Mouse (Mus musculus): ENCODE results near the gene 1700023F06Rik. TPM values are rescaled to one million over a fixed set of nuclear protein-coding genes. Genes with fewer than 3 reads are reported as not detected.

Gene 1700023F06Rik
- polyA plus RNA-seq, 1 experiment from 2014 or later: not detected

- peak overlapping the region; percentile 58 for H3K4me2 ChIP-seq
- peak overlapping the region; percentile 22 for H3K4me3 ChIP-seq (ENCODE audit: low read depth, low read length)
- no peak overlapping the region for H3K9ac ChIP-seq (ENCODE audit: low read depth, low read length)
- no peaks in the 10 kb centered on the region for H3K9me3 ChIP-seq (replicated peaks; ENCODE audit: control insufficient read depth, low read length)
- no peak; the same call in 1 of the 2 replicates for ATAC-seq (replicated peaks; ENCODE audit: insufficient number of reproducible peaks, low FRiP score, low TSS enrichment)
- H3K27ac ChIP-seq (ENCODE audit: low read depth, low read length): no peak overlapping the region
- H3K4me1 ChIP-seq (ENCODE audit: control insufficient read depth, insufficient read depth, low read length): 0 out of 2 replicates have a peak, but pooled peaks cover 5% of the 10 kb centered on the region
- 16% methylated on average over 28 of the region's 28 CpGs for WGBS (ENCODE audit: insufficient replicate concordance)
- H3K36me3 ChIP-seq (ENCODE audit: control insufficient read depth, insufficient read depth, low read length): no peaks in the 10 kb centered on the region
- peaks cover 79% of the 10 kb centered on the region for H3K27me3 ChIP-seq (ENCODE audit: control insufficient read depth, insufficient read depth, low read length)
Observed at GRCm38 (mm10) chr11:103192230-103192955, 16.0 kb downstream of the 1700023F06Rik start.

DNA sequence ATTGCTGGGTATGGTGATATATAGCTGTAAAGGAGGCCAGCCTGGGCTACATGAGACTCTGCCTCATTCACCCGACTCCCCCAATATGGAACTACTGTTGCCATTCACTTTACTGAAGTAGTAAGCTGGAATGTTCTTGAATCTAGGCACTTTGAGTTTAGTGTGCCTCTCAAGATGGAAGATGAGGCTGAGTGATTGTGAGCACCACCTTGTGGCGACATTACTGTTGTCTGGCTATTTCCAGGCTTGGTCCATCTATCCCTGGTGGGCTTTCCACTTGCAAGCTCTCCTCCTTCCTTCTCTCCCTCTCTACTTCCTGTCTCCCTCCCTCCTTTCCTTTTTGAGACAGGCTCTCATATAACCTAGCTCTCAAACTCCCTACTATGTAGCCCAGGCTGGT lies 23.5 kb downstream of the 1700023F06Rik start:
- Histone ChIP-seq H3K9me3 (replicated peaks; ENCODE audit: control insufficient read depth, low read length) (no peaks in the 10 kb centered on the region), H3K4me1 (ENCODE audit: control insufficient read depth, insufficient read depth, low read length) (no peaks in the 10 kb centered on the region), H3K9ac (ENCODE audit: low read depth, low read length) (no peak overlapping the region), H3K27ac (ENCODE audit: low read depth, low read length) (no peak overlapping the region), H3K27me3 (ENCODE audit: control insufficient read depth, insufficient read depth, low read length) (peaks cover 15% of the 10 kb centered on the region), H3K4me2 (no peak overlapping the region), H3K36me3 (ENCODE audit: control insufficient read depth, insufficient read depth, low read length) (no peaks in the 10 kb centered on the region), H3K4me3 (ENCODE audit: low read depth, low read length) (no peak overlapping the region)
- whole genome bisulfite sequencing (ENCODE audit: insufficient replicate concordance): 29% methylated on average over 2 of the region's 2 CpGs
- no peak for ATAC-seq (replicated peaks; ENCODE audit: insufficient number of reproducible peaks, low FRiP score, low TSS enrichment)

GRCm38 (mm10) chr11:103181911-103182310 lies 26.4 kb downstream of the 1700023F06Rik start:
- ATAC-seq (replicated peaks; ENCODE audit: insufficient number of reproducible peaks, low FRiP score, low TSS enrichment): no peak

GRCm38 (mm10) chr11:103181349-103181748 lies 27.0 kb downstream of the 1700023F06Rik start:
- ATAC-seq (replicated peaks; ENCODE audit: insufficient number of reproducible peaks, low FRiP score, low TSS enrichment): no peak
- H3K27me3 ChIP-seq (ENCODE audit: control insufficient read depth, insufficient read depth, low read length): peaks cover 16% of the 10 kb centered on the region
- H3K4me1 ChIP-seq (ENCODE audit: control insufficient read depth, insufficient read depth, low read length): peaks cover 9% of the 10 kb centered on the region
- H3K9me3 ChIP-seq (replicated peaks; ENCODE audit: control insufficient read depth, low read length): no peaks in the 10 kb centered on the region
- no peak overlapping the region for H3K4me3 ChIP-seq (ENCODE audit: low read depth, low read length)
- no peaks in the 10 kb centered on the region for H3K36me3 ChIP-seq (ENCODE audit: control insufficient read depth, insufficient read depth, low read length)
- H3K9ac ChIP-seq (ENCODE audit: low read depth, low read length): no peak overlapping the region
- no peak overlapping the region for H3K27ac ChIP-seq (ENCODE audit: low read depth, low read length)
- H3K4me2 ChIP-seq: no peak overlapping the region
- 76% methylated on average over 9 of the region's 9 CpGs for WGBS (ENCODE audit: insufficient replicate concordance)

More at GRCm38 (mm10) chr11:103181911-103182310, 26.4 kb downstream of the 1700023F06Rik start:
- peaks cover 16% of the 10 kb centered on the region for H3K27me3 ChIP-seq (ENCODE audit: control insufficient read depth, insufficient read depth, low read length)
- no peak overlapping the region for H3K27ac ChIP-seq (ENCODE audit: low read depth, low read length)
- no peaks in the 10 kb centered on the region for H3K9me3 ChIP-seq (replicated peaks; ENCODE audit: control insufficient read depth, low read length)
- no peak overlapping the region for H3K4me3 ChIP-seq (ENCODE audit: low read depth, low read length)
- no peak overlapping the region for H3K4me2 ChIP-seq
- peaks cover 9% of the 10 kb centered on the region for H3K4me1 ChIP-seq (ENCODE audit: control insufficient read depth, insufficient read depth, low read length)
- no peak overlapping the region for H3K9ac ChIP-seq (ENCODE audit: low read depth, low read length)
- WGBS (ENCODE audit: insufficient replicate concordance): 78% methylated on average over 3 of the region's 3 CpGs
- no peaks in the 10 kb centered on the region for H3K36me3 ChIP-seq (ENCODE audit: control insufficient read depth, insufficient read depth, low read length)

DNA sequence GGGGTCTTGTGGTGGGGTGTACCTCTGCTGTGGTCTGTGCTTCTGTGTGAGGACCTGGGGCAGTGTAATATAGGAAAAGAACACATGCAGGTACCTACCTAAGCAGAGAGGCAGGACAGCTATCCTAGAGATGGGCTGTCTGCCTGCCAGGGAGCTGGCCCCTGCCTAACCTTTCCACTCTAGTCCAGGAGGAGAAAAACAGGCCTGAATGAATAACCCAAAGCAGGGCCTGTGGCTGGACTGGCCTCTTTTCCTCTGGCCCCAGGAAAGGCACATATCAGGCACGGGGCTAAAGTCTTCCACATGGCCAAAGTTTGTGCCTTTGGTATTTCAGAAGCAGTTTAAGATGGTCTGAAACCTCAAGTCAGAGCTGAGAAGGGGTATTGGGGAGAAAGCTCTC lies 27.9 kb downstream of the 1700023F06Rik start:
- Histone ChIP-seq H3K36me3 (ENCODE audit: control insufficient read depth, insufficient read depth, low read length) (no peaks in the 10 kb centered on the region), H3K4me2 (no peak overlapping the region), H3K9me3 (replicated peaks; ENCODE audit: control insufficient read depth, low read length) (no peaks in the 10 kb centered on the region), H3K27me3 (ENCODE audit: control insufficient read depth, insufficient read depth, low read length) (peaks cover 14% of the 10 kb centered on the region), H3K4me3 (ENCODE audit: low read depth, low read length) (no peak overlapping the region), H3K4me1 (ENCODE audit: control insufficient read depth, insufficient read depth, low read length) (peaks cover 9% of the 10 kb centered on the region), H3K9ac (ENCODE audit: low read depth, low read length) (no peak overlapping the region), H3K27ac (ENCODE audit: low read depth, low read length) (no peak overlapping the region)
- no peak for ATAC-seq (replicated peaks; ENCODE audit: insufficient number of reproducible peaks, low FRiP score, low TSS enrichment)
- WGBS (ENCODE audit: insufficient replicate concordance): 43% methylated on average over 1 of the region's 1 CpGs

DNA sequence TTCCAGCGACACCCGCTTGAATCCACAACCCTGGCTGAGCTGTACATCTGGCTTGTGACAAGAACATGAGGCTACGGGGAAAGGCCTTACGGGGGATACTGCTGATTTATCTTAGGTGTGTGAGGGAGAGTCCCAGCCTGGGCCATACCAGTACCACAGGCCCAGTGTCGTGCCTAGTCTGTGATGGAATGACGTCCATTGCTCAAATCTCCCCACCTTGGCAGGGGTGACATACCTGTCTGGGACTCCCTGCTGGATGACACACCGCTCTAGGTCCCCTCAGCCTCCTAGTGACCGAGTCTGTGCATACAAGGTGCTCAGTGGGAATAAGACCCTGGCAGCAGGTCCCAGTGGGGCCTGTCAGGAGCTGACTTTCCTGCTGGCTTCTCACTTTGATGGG lies 29.6 kb downstream of the 1700023F06Rik start:
- H3K4me3 ChIP-seq (ENCODE audit: low read depth, low read length): no peak overlapping the region
- H3K27ac ChIP-seq (ENCODE audit: low read depth, low read length): no peak overlapping the region
- H3K4me2 ChIP-seq: no peak overlapping the region
- H3K9ac ChIP-seq (ENCODE audit: low read depth, low read length): no peak overlapping the region
- ATAC-seq (replicated peaks; ENCODE audit: insufficient number of reproducible peaks, low FRiP score, low TSS enrichment): no peak
- no peaks in the 10 kb centered on the region for H3K36me3 ChIP-seq (ENCODE audit: control insufficient read depth, insufficient read depth, low read length)
- 77% methylated on average over 8 of the region's 8 CpGs for WGBS (ENCODE audit: insufficient replicate concordance)
- peaks cover 15% of the 10 kb centered on the region for H3K27me3 ChIP-seq (ENCODE audit: control insufficient read depth, insufficient read depth, low read length)
- no peaks in the 10 kb centered on the region for H3K9me3 ChIP-seq (replicated peaks; ENCODE audit: control insufficient read depth, low read length)
- H3K4me1 ChIP-seq (ENCODE audit: control insufficient read depth, insufficient read depth, low read length): peaks cover 14% of the 10 kb centered on the region

DNA sequence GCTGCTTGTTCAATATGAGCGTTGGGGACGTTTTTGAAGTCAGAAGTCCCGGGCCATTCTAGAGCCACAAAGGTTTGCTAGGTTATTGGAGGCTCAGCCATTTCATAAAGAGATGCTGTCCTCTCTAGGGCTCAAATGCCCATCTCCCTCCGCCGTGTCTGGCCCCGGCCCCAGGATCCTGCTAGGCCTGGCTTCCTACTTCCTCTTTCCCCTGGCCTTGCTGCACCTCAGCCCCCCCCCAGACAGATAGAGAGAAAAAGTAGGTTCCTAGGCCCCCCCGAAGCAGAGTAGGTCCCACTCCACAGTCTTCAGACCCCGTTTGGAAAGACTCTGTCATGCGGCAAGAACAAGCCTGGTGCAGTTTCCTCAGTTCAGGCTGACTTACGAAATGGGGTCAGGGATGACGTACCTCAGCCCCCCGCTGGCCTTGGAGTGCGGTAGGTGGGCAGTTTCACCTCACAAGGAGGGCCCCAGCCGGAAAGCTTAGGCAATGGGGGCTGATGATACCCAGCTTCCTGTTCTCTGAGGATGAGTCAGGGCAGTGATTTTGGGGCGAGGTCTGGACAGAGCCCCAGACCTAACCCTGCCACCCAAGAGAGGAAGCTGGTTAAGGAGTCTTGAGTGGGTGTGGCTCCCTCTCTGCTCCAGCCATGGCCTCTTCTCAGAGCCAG lies 30.4 kb downstream of the 1700023F06Rik start:
- peaks cover 14% of the 10 kb centered on the region for H3K4me1 ChIP-seq (ENCODE audit: control insufficient read depth, insufficient read depth, low read length)
- no peaks in the 10 kb centered on the region for H3K9me3 ChIP-seq (replicated peaks; ENCODE audit: control insufficient read depth, low read length)
- H3K4me3 ChIP-seq (ENCODE audit: low read depth, low read length): no peak overlapping the region
- 80% methylated on average over 15 of the region's 15 CpGs for WGBS (ENCODE audit: insufficient replicate concordance)
- peaks cover 23% of the 10 kb centered on the region for H3K27me3 ChIP-seq (ENCODE audit: control insufficient read depth, insufficient read depth, low read length)
- H3K4me2 ChIP-seq: no peak overlapping the region
- H3K36me3 ChIP-seq (ENCODE audit: control insufficient read depth, insufficient read depth, low read length): no peaks in the 10 kb centered on the region
- no peak for ATAC-seq (replicated peaks; ENCODE audit: insufficient number of reproducible peaks, low FRiP score, low TSS enrichment)
- H3K27ac ChIP-seq (ENCODE audit: low read depth, low read length): no peak overlapping the region
- no peak overlapping the region for H3K9ac ChIP-seq (ENCODE audit: low read depth, low read length)

DNA sequence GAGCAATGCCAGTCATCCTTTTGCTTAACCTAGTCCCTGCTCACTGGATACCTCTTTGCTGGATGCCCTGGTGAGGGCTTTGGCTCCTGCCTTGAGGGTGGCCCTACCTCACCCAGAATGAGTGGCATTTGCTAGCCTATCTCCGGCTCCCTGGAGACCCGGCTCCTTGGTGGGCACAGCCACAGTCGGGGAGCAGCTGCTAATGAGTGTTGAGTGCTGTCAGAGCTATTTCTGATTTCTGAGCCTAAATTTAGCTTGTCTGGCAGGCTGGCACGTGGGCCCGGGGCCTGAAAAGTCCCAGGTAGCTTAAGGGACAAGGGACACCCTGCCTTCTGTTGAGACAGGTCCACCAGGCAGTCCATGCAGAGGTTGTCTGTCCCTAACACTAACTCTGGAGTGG lies 31.1 kb downstream of the 1700023F06Rik start:
- Histone ChIP-seq H3K9me3 (replicated peaks; ENCODE audit: control insufficient read depth, low read length) (no peaks in the 10 kb centered on the region), H3K4me2 (peak overlapping the region; percentile 18; the same call in 1 of the 2 replicates), H3K4me3 (ENCODE audit: low read depth, low read length) (no peak overlapping the region), H3K36me3 (ENCODE audit: control insufficient read depth, insufficient read depth, low read length) (no peaks in the 10 kb centered on the region), H3K27me3 (ENCODE audit: control insufficient read depth, insufficient read depth, low read length) (peaks cover 30% of the 10 kb centered on the region), H3K4me1 (ENCODE audit: control insufficient read depth, insufficient read depth, low read length) (peaks cover 14% of the 10 kb centered on the region), H3K9ac (ENCODE audit: low read depth, low read length) (no peak overlapping the region), H3K27ac (ENCODE audit: low read depth, low read length) (no peak overlapping the region)
- WGBS (ENCODE audit: insufficient replicate concordance): 44% methylated on average over 5 of the region's 5 CpGs
- ATAC-seq (replicated peaks; ENCODE audit: insufficient number of reproducible peaks, low FRiP score, low TSS enrichment): no peak
